Mouse (Mus musculus) ovary, adult 18-20 months (tissue): ENCODE data around the gene B4galt2.
A peak's percentile ranks its signal among the peaks of the same experiment; 100 is the strongest.

Experiments used
- DNase-seq: peaks from one replicate; pipeline ENCODE4 v3.0.0; 2022; ENCODE audit warnings: low spot score, mixed read lengths

Gene B4galt2

DNA sequence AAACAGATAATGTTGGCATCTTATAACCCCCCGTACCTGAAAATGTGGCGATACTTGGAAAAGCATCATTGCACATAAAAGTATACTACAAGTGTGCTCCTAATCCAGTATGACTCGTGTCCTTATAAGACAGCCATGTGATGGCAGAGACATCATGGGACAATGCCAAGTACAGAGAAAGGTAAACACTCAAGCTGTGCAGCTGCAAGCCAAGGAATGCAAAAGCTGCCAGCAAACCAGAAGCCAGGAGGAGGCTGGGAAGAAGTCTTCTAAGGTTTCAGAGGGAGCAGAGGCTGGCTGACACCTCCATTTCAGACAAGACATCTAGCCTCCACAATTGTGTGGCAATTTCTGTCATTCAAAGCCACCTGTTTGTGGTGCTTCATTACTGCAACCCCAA is 22.9 kb upstream of the B4galt2 start:
- DNase-seq, result no peak

GRCm38 (mm10) chr4:117904761-117905160 is 21.5 kb upstream of the B4galt2 start:
- no peak for DNase-seq

- DNase-seq, result no peak
These were observed 20.8 kb upstream of the B4galt2 start for GRCm38 (mm10) chr4:117904094-117904493.

- DNase-seq, result no peak
These were observed 14.8 kb upstream of the B4galt2 start for GRCm38 (mm10) chr4:117898111-117898510.

DNA sequence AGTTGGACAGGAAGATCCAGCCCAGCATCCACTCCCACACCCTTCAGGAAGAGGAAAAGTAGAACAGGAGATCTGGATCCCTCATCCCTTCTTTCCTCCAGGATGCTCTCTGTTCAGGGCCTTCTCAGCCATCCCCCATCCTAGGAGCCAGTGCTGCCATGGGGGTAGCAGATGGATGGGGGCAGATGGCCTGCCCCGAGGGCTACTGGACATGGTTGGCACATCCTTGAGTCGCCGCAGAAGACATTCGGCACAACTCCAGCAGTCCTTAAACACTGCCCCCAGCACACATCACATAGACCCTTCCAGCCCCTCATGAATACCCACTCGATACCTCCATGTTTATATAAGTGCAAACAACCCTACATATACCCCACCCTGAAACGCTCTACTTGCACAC is 12.7 kb upstream of the B4galt2 start:
- DNase-seq, result no peak

GRCm38 (mm10) chr4:117895339-117895738 is 12.1 kb upstream of the B4galt2 start:
- DNase-seq, result no peak

GRCm38 (mm10) chr4:117894601-117895000 is 11.3 kb upstream of the B4galt2 start:
- no peak for DNase-seq

DNA sequence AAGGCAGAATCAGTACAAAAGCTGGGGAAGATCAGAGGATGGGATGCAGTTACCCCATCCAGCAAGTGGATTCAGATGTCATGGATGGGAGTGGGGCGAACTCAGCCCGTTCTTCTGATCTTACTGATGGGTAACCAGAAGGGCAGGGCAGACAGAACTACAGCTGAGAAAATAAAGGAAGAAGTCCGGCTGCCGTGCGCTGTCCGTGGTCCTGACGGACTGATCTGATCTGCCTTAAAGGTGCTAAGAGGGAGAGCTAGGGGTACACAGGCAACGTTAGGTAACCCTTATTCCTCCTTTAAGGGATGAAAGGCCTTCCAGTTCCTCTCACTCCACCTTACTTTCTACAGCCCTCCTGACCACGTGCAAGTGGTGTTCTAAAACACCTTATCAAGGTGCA is 10.1 kb upstream of the B4galt2 start:
- DNase-seq, result no peak

DNA sequence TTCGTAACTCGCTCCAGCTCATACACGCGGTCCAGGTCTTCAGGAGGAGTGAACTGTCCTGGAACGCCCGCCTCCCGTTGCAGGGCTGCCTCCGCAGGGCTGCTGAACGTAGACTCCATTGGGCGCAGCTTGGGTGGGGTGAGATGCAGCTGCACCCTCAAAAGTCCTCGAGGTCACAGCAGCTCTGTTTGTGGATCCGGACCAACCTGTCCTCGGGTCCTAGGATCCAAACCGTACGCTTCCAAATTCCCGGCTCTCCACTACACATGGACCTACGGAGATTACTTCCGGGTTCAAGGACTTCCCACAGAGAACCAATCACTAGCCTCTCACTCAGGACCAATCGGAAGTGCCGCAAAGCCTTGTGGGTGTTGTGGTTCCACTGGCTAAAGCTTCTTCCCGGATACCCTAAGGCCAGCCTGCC is 8.5 kb upstream of the B4galt2 start, which contains the start of gene Dph2:
Dph2 (minus strand) TSS at position 295 of the 424 bp plus-strand sequence.
- DNase-seq, result peak; percentile 72

- DNase-seq, result no peak
These were observed 7.5 kb upstream of the B4galt2 start for GRCm38 (mm10) chr4:117890750-117891149.

DNA sequence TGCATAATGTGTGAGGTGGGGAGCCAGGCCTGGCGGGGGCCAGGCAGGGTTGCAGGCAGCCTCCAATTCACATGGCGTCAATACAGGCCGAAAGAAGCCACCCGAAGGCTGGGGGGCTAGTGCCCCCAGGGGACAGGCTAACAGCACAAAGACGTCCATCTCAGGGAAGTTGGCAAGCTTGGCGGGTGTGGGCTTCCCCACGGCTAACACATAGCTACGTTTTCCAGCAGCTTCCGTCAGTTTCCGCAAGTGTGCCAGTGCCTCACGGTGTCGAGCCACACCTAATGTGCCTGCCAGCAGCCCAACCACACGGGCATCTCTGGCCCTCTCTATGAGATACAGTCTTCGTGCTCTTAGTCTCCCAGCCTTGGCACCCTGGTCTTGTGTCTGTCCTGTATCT is 6.7 kb upstream of the B4galt2 start:
- no peak for DNase-seq

- no peak for DNase-seq
These were observed 6.2 kb upstream of the B4galt2 start for GRCm38 (mm10) chr4:117889471-117889870.

- no peak for DNase-seq
These were observed 4.6 kb upstream of the B4galt2 start for GRCm38 (mm10) chr4:117887920-117888319.

DNA sequence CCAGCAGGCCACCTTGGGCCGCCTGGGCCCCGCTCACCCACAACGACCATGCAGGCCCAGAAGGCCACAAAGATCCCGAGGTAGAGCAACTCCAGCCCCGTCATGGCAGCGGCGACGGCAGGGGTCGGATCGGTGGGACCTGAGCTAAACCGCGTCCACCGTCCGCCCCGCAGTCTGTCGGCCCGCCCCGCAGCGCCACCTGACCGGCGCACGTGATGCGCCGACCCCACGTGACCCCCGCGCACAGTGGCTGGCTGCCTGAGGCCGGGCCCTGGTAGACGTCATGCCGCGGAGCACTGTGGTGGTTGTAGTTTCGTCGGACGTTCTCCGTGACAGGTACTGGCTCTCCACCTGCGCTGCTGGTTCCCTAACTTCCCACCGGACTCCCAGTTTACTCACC is 3.8 kb upstream of the B4galt2 start, which contains the start of gene Atp6v0b:
Atp6v0b (minus strand) TSS at position 201 of the 400 bp plus-strand sequence.
- DNase-seq, result peak; percentile 82

DNA sequence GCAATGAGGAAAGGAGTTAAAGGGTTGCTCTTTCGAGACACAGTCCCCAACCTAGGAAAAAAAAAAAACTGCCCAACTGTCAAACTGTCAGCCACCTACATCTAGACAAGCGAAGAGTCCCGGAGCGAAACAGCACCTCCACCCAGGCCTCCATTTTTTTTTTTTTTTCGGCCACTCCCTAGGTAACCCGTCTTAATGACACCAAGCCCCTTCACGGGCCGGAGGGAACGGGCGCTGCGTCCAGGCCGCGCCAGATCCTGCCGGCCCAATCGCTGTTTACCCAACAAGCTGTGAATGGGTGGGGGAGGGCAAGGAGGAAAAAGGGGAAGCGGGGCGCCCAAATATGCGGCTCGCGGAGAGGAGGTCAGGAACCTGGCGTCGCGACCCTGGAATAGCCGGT is 3.4 kb upstream of the B4galt2 start:
- DNase-seq, result no peak

DNA sequence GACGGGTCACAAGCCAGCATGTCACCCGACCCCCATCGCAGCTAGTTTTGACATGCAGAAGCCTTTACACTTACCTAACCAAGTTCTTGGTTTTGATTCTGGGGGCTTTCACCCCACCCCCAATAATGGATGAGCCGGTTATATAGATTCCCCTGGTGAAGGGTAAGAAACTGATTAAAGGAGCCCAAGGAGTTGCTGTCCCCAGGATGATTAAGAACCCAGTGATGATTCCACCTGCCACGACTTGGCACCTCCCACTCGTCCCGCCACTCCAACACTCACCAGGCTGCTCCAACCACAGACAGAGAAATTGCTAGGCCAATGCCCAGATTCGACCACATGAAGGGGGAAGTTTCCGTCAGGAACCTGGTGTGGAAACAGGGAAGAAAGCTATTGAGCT is 2.7 kb upstream of the B4galt2 start:
- DNase-seq, result no peak

GRCm38 (mm10) chr4:117885093-117885492 is 1.8 kb upstream of the B4galt2 start:
- no peak for DNase-seq

GRCm38 (mm10) chr4:117884146-117884545 is 859 bp upstream of the B4galt2 start:
- DNase-seq, result no peak

DNA sequence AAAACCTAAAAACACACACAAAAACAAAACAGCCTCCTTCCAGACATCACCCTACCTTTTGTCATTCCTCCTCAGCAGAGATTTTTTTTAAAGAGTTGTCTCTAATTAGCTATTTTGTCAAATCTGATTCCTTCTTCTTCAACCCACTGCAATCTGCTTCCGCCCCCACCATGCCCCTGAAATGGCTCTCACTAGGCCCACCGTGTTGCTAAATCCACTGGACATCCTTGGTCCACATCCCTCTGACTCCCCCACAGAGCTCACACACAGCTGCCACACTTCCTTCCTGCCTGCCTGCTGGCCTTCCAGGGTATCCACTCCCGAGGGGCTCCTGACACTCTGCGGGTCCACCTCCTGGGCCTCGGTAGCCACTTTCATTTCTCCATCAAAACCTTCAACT is 4.6 kb downstream of the B4galt2 start:
- no peak for DNase-seq

GRCm38 (mm10) chr4:117878301-117878700 is 5.0 kb downstream of the B4galt2 start:
- DNase-seq, result no peak

DNA sequence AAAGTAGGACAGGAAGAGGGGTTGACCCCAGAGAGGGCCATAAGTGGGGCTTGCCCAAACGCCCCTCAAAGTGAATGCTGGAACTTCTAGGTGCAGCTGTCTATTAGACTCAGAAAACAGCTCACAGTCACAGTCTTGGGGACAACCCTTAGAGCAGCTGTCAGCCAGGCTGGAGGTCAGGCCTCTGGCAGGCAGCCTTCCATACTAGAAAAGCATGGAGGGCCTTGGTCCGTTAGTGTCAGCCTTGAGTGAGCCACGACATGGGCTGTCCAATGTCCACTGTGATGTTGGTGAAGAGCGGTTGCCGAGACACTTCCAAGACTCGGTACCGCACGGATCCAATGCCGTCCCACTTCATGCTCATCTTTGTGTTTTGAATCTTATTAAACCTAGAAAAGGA is 9.7 kb downstream of the B4galt2 start:
- DNase-seq, result no peak

- no peak for DNase-seq
These were observed 10.8 kb downstream of the B4galt2 start, which contains the start of gene Ccdc24 for GRCm38 (mm10) chr4:117872471-117872886. Gene Ccdc24 (minus strand): TSS chr4:117872557.

DNA sequence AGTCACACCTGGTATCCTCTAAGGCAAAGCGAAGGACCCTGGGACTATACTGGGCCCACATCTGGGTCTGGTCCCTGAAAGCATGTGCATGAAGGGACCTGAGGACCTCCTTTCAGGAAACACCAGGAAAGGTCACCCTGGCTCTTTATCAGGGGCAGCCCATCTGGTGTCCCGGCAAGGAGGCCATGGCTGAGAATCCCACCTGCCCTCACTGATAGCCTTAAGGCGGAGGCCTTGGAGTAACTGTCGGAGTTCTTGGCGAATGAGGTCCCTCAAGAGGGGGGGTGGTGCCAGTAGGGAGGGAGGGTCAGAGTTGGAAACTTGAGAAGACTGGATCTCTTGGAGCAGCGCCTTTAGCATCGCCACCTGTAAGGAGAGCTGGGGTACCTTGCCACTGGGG is 11.5 kb downstream of the B4galt2 start:
- DNase-seq, result no peak

- DNase-seq, result no peak
These were observed 12.8 kb downstream of the B4galt2 start for GRCm38 (mm10) chr4:117870437-117870836.

DNA sequence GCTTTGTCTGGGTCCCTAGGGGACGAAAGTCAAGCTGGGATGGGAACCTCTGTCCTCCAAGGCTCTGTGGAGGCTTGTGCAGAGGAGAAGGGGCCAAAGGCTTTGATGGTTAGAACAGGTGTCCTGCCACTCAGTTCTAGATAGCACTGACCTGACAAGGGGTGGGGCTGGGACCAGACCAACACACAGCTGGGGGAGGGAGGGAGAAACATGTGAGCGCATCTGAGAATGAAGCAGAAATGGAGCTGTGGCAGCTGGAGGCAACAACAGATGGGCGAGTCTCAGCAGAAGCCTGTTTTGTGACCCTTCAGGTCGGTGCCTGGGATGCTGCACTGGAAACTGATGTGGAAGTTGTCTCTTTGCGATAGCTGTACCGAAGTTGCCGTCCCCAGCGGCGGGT is 14.0 kb downstream of the B4galt2 start:
- no peak for DNase-seq
